Mouse (Mus musculus) CH12.LX (cell line): ENCODE measurements around the gene F2rl1. TPM values are rescaled to one million over a fixed set of nuclear protein-coding genes. Genes with fewer than 3 reads are reported as not detected.

ENCODE experiments used
- DNase-seq: peaks from one replicate; pipeline ENCODE4 v3.0.0-alpha.2; 2013; ENCODE audit errors: extremely low read depth
- H3K27ac ChIP-seq: 2 replicates; pipeline ENCODE4 v1.5.1; 2012; ENCODE audit warnings: low read depth, mild to moderate bottlenecking, control low read depth, moderate library complexity; ENCODE audit not compliant: insufficient read depth
- H3K27me3 ChIP-seq: replicated peaks from 2 replicates; pipeline ENCODE3; 2012; ENCODE audit warnings: inconsistent platforms
- H3K36me3 ChIP-seq, 2 experiments: replicated peaks in 1 of 2; 2 replicates each; pipeline versions ENCODE3 to v1.6.1; 2012; ENCODE audit warnings: inconsistent platforms in 1 of 2, low read length in 1 of 2, mild to moderate bottlenecking in 1 of 2, mixed read lengths in 1 of 2, moderate library complexity in 1 of 2; ENCODE audit not compliant: control insufficient read depth in 1 of 2, insufficient read depth in 1 of 2
- H3K4me1 ChIP-seq, 2 experiments: 2 replicates each; pipeline ENCODE4 v1.6.1; 2012; ENCODE audit warnings: inconsistent platforms in 1 of 2, moderate library complexity in 1 of 2; ENCODE audit not compliant: insufficient read depth in 2 of 2, control insufficient read depth in 1 of 2
- H3K4me2 ChIP-seq: 2 replicates; pipeline ENCODE4 v1.6.1; 2012; ENCODE audit warnings: low read depth, mild to moderate bottlenecking, control low read depth; ENCODE audit not compliant: poor library complexity, insufficient read depth, severe bottlenecking
- H3K4me3 ChIP-seq, 3 experiments: fragments of 150-350 bp in 1 of 3; sonication (generic) in 1 of 3; replicated peaks in 1 of 3; 2 replicates each; pipeline versions ENCODE3 to v1.5.1; 2011 to 2012; ENCODE audit warnings: low read depth in 2 of 3, low read length in 2 of 3, mild to moderate bottlenecking in 2 of 3, moderate library complexity in 2 of 3, control low read depth in 1 of 3, improper control_type of control experiment in 1 of 3, inconsistent platforms in 1 of 3, mixed read lengths in 1 of 3; ENCODE audit not compliant: poor library complexity in 1 of 3
- H3K79me2 ChIP-seq: replicated peaks from 2 replicates; pipeline ENCODE4 v1.6.1; 2012; ENCODE audit warnings: mild to moderate bottlenecking, moderate library complexity; ENCODE audit not compliant: control insufficient read depth, poor library complexity, insufficient read depth, severe bottlenecking; ENCODE audit errors: extremely low read depth
- H3K9ac ChIP-seq: 2 replicates; pipeline ENCODE4 v1.6.1; 2012; ENCODE audit warnings: low read depth, mild to moderate bottlenecking, control low read depth, moderate library complexity; ENCODE audit not compliant: insufficient read depth
- H3K9me3 ChIP-seq: replicated peaks from 2 replicates; pipeline ENCODE3; 2012; ENCODE audit warnings: low read length, inconsistent platforms, mixed read lengths
- CHD1 ChIP-seq: IDR thresholded peaks from 2 replicates; pipeline ENCODE4 v1.6.1; 2012; ENCODE audit warnings: low read depth, low read length, improper control_type of control experiment, inconsistent platforms
- CTCF ChIP-seq, 2 experiments: IDR thresholded peaks in 1 of 2; conservative IDR thresholded peaks in 1 of 2; 2 replicates each; pipeline ENCODE4 v1.5.1; 2011 to 2012; ENCODE audit warnings: low read depth in 2 of 2, low read length in 2 of 2, improper control_type of control experiment in 1 of 2, inconsistent platforms in 1 of 2, mild to moderate bottlenecking in 1 of 2, moderate library complexity in 1 of 2
- ELF1 ChIP-seq: IDR thresholded peaks from 2 replicates; pipeline ENCODE4 v1.6.1; 2014; ENCODE audit warnings: low read depth, mild to moderate bottlenecking, inconsistent platforms, low read length, improper control_type of control experiment
- EP300 ChIP-seq: IDR thresholded peaks from 2 replicates; pipeline ENCODE4 v1.6.1; 2011; ENCODE audit warnings: low read length, improper control_type of control experiment
- ETS1 ChIP-seq: conservative IDR thresholded peaks from 2 replicates; pipeline ENCODE4 v1.6.1; 2012; ENCODE audit warnings: low read depth, mild to moderate bottlenecking, inconsistent platforms, low read length, improper control_type of control experiment, moderate library complexity
- IRF4 ChIP-seq: IDR thresholded peaks from 2 replicates; pipeline ENCODE4 v1.6.1; 2014; ENCODE audit warnings: low read depth, mild to moderate bottlenecking, inconsistent platforms, low read length, improper control_type of control experiment
- KAT2A ChIP-seq: IDR thresholded peaks from 2 replicates; pipeline ENCODE4 v1.6.1; 2012; ENCODE audit warnings: low read length, improper control_type of control experiment, inconsistent platforms; ENCODE audit not compliant: insufficient replicate concordance
- MAFK ChIP-seq: IDR thresholded peaks from 2 replicates; pipeline ENCODE4 v1.6.1; 2011; ENCODE audit warnings: low read length, improper control_type of control experiment; ENCODE audit not compliant: insufficient replicate concordance
- MAX ChIP-seq: IDR thresholded peaks from 2 replicates; pipeline ENCODE4 v1.6.1; 2011; ENCODE audit warnings: low read length, improper control_type of control experiment
- NELFE ChIP-seq: IDR thresholded peaks from 2 replicates; pipeline ENCODE4 v1.6.1; 2011; ENCODE audit warnings: low read depth, low read length, improper control_type of control experiment
- PAX5 ChIP-seq: IDR thresholded peaks from 2 replicates; pipeline ENCODE4 v1.6.1; 2012; ENCODE audit warnings: low read length, inconsistent platforms, mixed read lengths
- POLR2A ChIP-seq: IDR thresholded peaks from 2 replicates; pipeline ENCODE4 v1.6.1; 2011; ENCODE audit warnings: low read depth, mild to moderate bottlenecking, improper control_type of control experiment, low read length
- POLR2AphosphoS2 ChIP-seq: IDR thresholded peaks from 2 replicates; pipeline ENCODE4 v1.6.1; 2011; ENCODE audit warnings: low read depth, low read length, improper control_type of control experiment
- SMC3 ChIP-seq: IDR thresholded peaks from 2 replicates; pipeline ENCODE4 v1.6.1; 2011; ENCODE audit warnings: low read depth, low read length, improper control_type of control experiment
- TBP ChIP-seq: conservative IDR thresholded peaks from 2 replicates; pipeline ENCODE4 v1.6.1; 2011; ENCODE audit warnings: low read depth, low read length, improper control_type of control experiment
- TCF12 ChIP-seq: IDR thresholded peaks from 2 replicates; pipeline ENCODE4 v1.6.1; 2014; ENCODE audit warnings: low read depth, mild to moderate bottlenecking, inconsistent platforms, low read length, improper control_type of control experiment
- USF2 ChIP-seq: conservative IDR thresholded peaks from 2 replicates; pipeline ENCODE4 v1.6.1; 2011; ENCODE audit warnings: low read depth, low read length, improper control_type of control experiment
- ZNF384 ChIP-seq: IDR thresholded peaks from 2 replicates; pipeline ENCODE4 v1.6.1; 2012; ENCODE audit warnings: low read depth, low read length, improper control_type of control experiment, inconsistent platforms
- dilution Hi-C: fragments of 300-500 bp; cut with MboI; formaldehyde crosslinking; loops from 2 replicates; pipeline ENCODE4 v1.14.3; 2020; ENCODE audit warnings: low sequenced_read_pairs; ENCODE audit not compliant: extremely low pct_unique_long_range_greater_than_20kb, extremely low pct_ligation_motif_present
- in situ Hi-C: fragments of 300-500 bp; cut with MboI; formaldehyde crosslinking; loops from 3 replicates; pipeline ENCODE4 v1.14.3; 2019; ENCODE audit warnings: low sequenced_read_pairs, low pct_ligation_motif_present, low pct_unique_long_range_greater_than_20kb, mixed read lengths
- polyA plus RNA-seq: library from polyadenylated mRNA; unstranded; fragments of >175 nt; gene quantifications from 2 replicates; pipeline ENCODE4 v1.2.1, GENCODE M21; 2012; ENCODE audit warnings: low read depth; ENCODE audit not compliant: insufficient read length
- total RNA-seq, 2 experiments: library from RNA; depleted of rRNA; stranded (reverse); fragments of 300-350 nt in 1 of 2; fragments of >200 nt in 1 of 2; gene quantifications; 2 replicates each; pipeline ENCODE4 v1.2.3; 2012 to 2014

Gene F2rl1
- total and polyA plus RNA-seq, 3 experiments = not detected

DNA sequence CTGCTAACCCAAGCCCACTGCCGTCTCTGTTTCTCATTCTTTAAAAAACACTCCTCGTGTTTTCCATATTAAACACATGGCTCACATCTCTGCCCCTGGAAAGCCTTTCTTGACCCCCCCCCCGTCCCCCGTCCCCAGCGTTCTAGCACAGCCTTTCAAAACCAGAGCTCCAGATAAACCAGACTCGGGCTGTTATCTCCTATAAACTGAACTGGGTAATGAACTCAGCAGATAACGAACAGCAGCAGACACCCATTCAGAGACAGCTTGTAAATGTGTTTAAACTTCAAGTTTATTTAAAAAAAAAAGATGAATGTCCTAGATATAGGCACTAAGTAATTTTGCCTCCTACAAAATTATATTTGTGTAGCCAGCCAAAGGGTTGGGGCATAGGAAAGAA lies 49.9 kb downstream of the F2rl1 start:
- Histone ChIP-seq H3K4me1 (no peaks in the 10 kb centered on the region), H3K27me3 (peaks cover 4% of the 10 kb centered on the region), H3K79me2 (no peaks in the 10 kb centered on the region), H3K4me2 (no peak overlapping the region), H3K9ac (no peak overlapping the region), H3K4me3 (no peak overlapping the region), H3K27ac (no peak overlapping the region), H3K9me3 (no peaks in the 10 kb centered on the region), H3K36me3 (no peaks in the 10 kb centered on the region)
- TF ChIP-seq IRF4 = no peak
- TF ChIP-seq CHD1 = no peak
- TF ChIP-seq POLR2AphosphoS2 = no peak
- TF ChIP-seq USF2 = no peak
- TF ChIP-seq ZNF384 = no peak
- no peak for TF ChIP-seq POLR2A
- TF ChIP-seq TCF12 = no peak
- TF ChIP-seq CTCF (conservative IDR thresholded peaks at IDR 0.05 in 1 of 2, IDR thresholded peaks at IDR 0.05 in 1 of 2; ENCODE audit: low read depth in 2 of 2, low read length in 2 of 2) = no peak
- TF ChIP-seq KAT2A = no peak
- TF ChIP-seq ELF1 = no peak
- DNase-seq = no peak
- dilution Hi-C loops (no loop called here), in situ Hi-C loops (no loop called here)

DNA sequence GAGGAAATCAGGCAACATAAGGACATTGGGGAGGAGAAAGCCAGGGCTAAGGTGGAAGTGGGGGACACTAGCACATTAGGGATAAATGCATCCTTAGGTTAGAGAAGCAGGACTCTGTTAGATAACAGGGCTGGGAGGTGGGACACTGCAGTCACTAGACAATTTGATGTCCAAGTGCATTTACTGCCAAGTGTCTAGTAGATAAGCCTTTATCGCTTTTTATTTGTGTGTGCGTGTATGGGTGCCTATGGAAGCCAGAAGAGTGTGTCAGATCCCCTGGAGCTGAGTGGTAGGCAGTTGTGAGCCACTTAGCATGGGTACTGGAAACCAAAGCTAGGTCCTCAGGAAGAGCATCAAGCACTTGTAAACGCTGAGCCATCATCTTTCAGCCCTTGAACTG lies 50.7 kb downstream of the F2rl1 start:
- H3K4me2 ChIP-seq = no peak overlapping the region
- H3K9me3 ChIP-seq = no peaks in the 10 kb centered on the region
- H3K9ac ChIP-seq = no peak overlapping the region
- in situ Hi-C loops = loop anchor here (5.0 kb wide), 1 partner anchor 87 kb away; no protein-coding TSS in a partner anchor
- dilution Hi-C loops = no loop called here
- no peak for DNase-seq
- no peaks in the 10 kb centered on the region for H3K36me3 ChIP-seq
- H3K4me3 ChIP-seq = no peak overlapping the region
- peaks cover 0 to 3% of the 10 kb centered on the region in 2 experiments; a peak in 1 of 4 replicates for H3K4me1 ChIP-seq
- H3K27ac ChIP-seq = no peak overlapping the region
- H3K27me3 ChIP-seq = peaks cover 4% of the 10 kb centered on the region
- TF ChIP-seq NELFE (no peak), PAX5 (no peak), EP300 (no peak), TBP (no peak), SMC3 (no peak), KAT2A (no peak), IRF4 (no peak), MAFK (no peak), MAX (no peak), ETS1 (no peak), CHD1 (no peak)
- H3K79me2 ChIP-seq = no peaks in the 10 kb centered on the region
